Mouse (Mus musculus) E14TG2a.4 (cell line): ENCODE data around the gene Isl2.

Source experiments
- CTCF ChIP-seq: conservative IDR thresholded peaks from 2 replicates; pipeline ENCODE4 v1.5.1; 2014; ENCODE audit warnings: low read length
- NANOG ChIP-seq: IDR thresholded peaks from 2 replicates; pipeline ENCODE4 v1.6.1; 2014; ENCODE audit warnings: borderline replicate concordance, low read length, mixed read lengths

GRCm38 (mm10) chr9:55586141-55586540 lies 47.7 kb downstream of the Isl2 start:
- no peak for TF ChIP-seq CTCF
- no peak for TF ChIP-seq NANOG
